Mouse (Mus musculus) liver, postnatal 0 days (tissue): ENCODE results near the gene Yif1b.

ENCODE experiments used
- CTCF ChIP-seq: sonication (generic); IDR thresholded peaks from 2 replicates; pipeline ENCODE4 v1.5.1; 2016; ENCODE audit warnings: antibody characterized with exemption, low read depth
- EP300 ChIP-seq: IDR thresholded peaks from 2 replicates; pipeline ENCODE4 v1.6.1; 2016; ENCODE audit warnings: antibody characterized with exemption, low read depth, mild to moderate bottlenecking

GRCm38 (mm10) chr7:29202577-29202976 lies 35.6 kb upstream of the Yif1b start:
- 0 out of 2 replicates have a peak, but pooled peaks have one; percentile 7 for TF ChIP-seq CTCF
- no peak for TF ChIP-seq EP300
